Mouse (Mus musculus) hindlimb bud, embryonic 11.5 days (tissue): ENCODE results near the gene F11.

ENCODE experiments used
- DNase-seq: peaks from one replicate; pipeline ENCODE4 v3.0.0-alpha.2; 2012; ENCODE audit warnings: low read depth, low spot score; ENCODE audit errors: extremely low spot score

F11 gene

DNA sequence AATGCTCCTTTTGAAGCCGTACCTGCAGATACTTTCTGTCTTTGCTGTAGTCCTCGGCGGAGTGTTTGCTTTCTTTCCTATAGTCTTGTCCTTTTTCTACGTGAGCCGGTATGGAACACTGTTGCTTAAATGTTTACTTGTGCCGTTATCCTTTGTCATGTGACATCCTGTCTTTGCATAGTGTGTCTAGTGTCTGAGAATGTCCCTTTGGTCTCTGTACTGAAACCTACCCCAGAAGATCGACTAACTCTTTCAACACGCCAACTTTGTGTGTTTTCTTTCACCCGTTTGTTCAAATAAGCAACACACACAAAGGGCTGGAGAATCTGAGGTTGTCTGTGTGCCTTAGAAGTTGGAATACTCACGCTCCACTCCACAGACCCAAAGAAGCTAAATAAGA, at the start of gene F11:
Gene F11 (minus strand): TSS at position 112 of the 400 bp plus-strand sequence.
- no peak for DNase-seq

GRCm38 (mm10) chr8:45310967-45311366, 49.1 kb upstream of the F11 start:
- DNase-seq = no peak

DNA sequence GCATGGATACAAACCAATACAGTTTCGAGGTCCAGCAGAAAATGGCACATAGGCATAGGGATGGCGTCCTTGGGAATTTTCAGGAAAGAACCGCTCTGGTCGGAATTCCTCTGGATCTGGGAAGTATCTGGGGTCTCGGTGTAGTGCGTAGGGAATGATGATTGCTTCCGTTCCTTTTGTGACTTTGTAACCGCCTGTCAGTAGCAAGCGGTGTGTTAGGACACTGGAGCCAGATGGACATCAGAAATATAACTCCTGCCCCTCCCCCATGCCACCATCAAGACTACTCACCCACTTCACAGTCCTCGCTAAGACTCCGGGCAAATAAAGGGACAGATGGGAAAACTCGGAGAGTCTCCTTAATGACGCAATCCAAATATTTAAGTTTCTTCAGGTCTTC, 46.5 kb upstream of the F11 start, which contains the start of gene Gm45753:
Gene Gm45753 (minus strand): TSS at position 101 of the 400 bp plus-strand sequence.
- no peak for DNase-seq

DNA sequence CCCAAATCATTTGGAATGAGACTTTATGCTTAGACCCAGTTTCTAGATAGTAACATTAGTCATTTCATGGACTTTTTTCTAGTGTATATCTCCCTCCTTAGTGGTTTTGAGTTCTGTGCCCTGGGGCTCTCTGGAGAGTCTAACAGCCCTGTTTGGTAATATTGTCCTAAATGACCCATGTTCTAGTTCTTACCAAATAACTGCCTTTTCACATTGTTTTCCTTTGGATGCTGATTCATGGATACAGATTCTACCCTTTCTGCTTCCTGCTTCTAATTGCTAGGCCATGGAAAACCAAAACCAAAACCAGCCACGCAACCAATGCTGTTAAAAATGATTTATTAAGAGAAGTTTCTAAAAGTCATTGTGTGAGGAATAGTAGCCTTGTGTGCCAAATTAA, 43.6 kb upstream of the F11 start:
- no peak for DNase-seq

GRCm38 (mm10) chr8:45304354-45304753, 42.5 kb upstream of the F11 start:
- DNase-seq = no peak

DNA sequence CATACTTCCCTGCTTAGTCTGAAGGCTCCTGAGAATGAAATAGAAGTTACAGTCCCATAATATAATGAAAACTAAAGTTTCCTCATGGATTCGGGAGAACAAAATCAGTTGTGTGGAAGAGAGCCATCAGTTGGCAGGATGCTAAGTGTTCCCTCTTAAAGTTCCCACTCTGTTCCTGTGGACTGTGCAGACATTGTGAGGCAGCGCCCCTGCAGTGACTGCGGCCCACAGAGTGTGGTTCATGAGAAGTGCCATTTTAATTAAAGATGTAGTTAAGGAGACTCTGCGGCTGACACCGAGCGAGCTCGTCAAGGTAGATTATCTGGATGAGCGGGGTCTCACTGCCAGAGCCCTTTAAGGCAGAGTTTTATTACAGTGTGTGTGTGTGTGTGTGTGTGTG, 40.6 kb upstream of the F11 start:
- no peak for DNase-seq

DNA sequence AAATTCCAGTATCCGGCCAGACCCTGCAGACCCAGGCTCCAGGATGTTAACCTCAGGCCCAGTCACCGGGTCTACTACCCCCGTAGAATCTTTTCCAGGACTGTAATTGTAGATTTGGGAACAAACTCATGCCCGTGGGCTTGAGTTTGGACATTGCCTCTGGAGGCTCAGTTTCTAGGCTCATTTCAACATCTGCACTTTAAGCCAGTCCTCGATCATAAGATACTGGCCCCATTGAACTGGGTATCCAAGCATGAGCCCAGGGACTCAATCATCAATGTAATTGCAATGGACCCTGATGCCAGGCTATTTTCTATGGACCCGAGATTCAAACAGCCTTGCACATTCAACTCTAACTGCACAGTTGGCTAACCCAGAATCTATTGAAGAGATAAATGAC, 33.4 kb upstream of the F11 start:
- DNase-seq = no peak

- DNase-seq = no peak
Measured at GRCm38 (mm10) chr8:45294687-45295086, 32.9 kb upstream of the F11 start, which contains the start of gene Klkb1. Gene Klkb1, minus strand, starts transcription at chr8:45294859.

DNA sequence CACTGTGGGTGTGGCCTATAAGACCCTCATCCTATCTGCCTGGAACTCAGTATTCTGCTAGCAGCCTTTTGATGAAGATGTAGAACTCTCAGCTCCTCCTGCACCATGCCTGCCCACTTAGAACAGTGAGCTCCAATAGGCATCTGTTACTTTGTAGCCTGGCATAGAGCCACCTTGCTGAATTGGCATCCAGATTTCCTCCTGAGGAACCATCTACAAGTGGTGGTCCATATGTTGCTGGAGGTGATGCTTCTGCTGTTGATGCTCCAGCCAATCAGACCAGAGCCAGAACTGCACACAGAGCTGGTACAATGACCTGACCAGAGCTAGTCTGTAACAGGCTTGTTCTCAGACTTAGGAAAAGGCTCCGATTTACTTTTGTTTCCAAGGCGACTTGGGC, 30.0 kb upstream of the F11 start:
- DNase-seq = no peak

DNA sequence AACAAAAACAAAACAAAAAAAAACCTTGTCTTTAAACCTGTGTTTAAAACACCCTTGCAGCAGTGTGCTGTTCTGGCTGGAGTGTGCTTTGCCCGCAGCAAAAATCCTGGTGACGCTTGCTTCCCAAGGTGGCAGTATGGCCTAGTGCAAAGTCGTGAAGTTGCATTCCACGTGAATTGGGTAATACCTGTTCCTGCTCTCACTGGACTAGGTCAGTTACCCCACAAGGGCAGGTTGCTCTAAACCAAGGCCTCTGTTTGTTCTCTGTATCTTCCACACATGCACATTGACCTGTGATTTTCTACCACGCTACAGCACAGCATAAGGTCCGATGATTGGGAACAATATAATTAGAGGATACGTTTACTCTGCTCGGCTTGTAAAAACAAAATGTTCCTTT, 19.8 kb upstream of the F11 start:
- no peak for DNase-seq

GRCm38 (mm10) chr8:45277453-45277852, 15.6 kb upstream of the F11 start:
- DNase-seq = no peak

- DNase-seq = no peak
Measured at GRCm38 (mm10) chr8:45274317-45274716, 12.5 kb upstream of the F11 start.

DNA sequence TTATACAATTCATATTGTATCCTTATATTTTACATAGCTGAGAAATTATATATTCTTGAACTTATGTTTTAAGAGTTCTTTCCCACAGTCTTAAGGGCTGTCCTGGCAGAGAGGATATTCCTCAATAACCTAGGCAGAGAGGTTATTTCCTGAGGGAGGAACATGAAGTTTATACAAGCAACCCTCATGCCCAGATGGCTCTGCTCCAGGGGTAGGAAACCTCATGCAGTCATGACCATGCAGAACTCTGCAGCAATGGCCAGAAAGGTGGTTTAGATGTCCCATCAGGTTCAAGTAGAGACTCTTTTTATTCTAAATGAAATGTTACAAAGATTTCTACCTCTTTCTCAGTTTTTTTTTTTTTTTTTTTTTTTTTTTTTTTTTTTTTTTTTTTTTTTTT, 7.2 kb upstream of the F11 start:
- DNase-seq = no peak

- no peak for DNase-seq
Measured at GRCm38 (mm10) chr8:45268485-45268884, 6.7 kb upstream of the F11 start.

GRCm38 (mm10) chr8:45267611-45268391, 6.0 kb upstream of the F11 start:
- DNase-seq = no peak

DNA sequence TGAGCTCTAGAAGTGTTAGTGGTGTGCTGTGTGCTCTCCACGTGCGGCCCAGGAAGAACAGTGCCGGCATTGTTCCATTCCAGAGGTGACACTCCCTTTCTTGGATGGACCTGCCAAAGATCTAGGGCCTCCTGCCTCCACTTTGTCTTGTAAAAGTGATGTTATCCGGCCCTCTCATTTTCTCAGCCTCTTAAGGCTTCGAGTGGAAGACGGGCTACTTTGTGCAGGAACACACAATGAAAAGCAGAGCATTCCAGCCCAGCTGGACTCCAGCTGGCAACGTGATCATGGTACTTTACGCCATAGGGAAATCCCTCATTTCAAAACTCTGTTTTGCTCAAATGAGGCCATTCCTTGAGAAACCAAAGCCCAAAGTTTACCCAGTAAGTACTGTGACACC, 5.2 kb upstream of the F11 start:
- no peak for DNase-seq

GRCm38 (mm10) chr8:45264918-45265317, 3.1 kb upstream of the F11 start:
- no peak for DNase-seq

DNA sequence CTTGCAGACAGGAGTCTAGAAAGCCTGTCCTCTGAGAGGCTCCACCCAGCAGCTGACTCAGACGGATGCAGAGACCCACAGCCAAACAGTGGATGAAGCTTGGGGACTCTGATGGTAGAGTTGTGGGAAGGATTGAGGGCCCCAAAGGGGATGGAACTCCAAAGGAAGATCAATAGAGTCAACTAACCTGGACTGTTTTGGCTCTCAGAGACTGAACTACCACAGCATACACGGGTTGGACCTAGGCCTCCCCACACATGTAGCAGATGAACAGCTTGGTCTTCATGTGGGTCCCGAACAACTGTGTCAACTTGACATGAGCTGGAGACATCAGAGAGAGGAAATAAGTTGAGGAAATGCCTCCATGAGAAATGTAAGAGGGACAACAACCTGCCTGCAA, 1.0 kb upstream of the F11 start:
- DNase-seq = no peak

DNA sequence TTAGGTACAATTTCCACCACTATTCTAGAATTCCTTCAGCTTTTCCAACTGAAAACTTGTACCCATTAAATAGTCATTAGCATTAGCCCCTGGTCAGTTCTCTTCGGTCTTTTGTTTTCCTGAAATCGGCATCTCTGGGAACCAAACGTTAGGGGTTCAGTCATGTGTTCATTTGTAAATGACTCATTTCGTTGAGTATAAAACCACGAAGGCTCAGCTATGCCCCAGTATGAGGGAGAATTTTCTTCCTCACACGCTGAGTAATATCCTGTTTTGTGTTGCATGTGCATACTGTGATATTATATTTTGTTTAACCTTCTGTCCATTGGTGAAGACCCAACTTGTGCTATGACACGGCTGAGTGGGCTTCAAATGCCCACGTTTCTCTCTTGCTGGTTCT, 3.4 kb downstream of the F11 start:
- no peak for DNase-seq

DNA sequence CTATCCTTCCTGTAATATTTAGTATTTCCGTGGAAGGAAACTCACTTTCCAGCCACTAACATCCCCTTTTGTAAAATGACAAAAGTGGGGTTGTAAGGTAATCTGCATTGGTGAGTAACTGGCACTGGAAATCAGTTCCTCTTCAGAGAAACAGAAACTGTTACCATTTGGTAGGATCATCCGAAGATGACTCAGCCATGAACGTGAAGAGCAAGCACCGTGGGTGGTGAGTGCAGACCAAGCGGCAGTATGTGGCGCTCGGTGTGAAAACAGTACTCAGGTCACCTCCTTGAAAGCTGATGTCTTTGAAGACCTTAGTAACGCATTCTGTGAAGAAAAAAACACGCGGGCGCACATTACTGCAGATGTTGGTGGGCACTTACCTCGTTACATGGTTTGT, 6.8 kb downstream of the F11 start:
- DNase-seq = no peak

DNA sequence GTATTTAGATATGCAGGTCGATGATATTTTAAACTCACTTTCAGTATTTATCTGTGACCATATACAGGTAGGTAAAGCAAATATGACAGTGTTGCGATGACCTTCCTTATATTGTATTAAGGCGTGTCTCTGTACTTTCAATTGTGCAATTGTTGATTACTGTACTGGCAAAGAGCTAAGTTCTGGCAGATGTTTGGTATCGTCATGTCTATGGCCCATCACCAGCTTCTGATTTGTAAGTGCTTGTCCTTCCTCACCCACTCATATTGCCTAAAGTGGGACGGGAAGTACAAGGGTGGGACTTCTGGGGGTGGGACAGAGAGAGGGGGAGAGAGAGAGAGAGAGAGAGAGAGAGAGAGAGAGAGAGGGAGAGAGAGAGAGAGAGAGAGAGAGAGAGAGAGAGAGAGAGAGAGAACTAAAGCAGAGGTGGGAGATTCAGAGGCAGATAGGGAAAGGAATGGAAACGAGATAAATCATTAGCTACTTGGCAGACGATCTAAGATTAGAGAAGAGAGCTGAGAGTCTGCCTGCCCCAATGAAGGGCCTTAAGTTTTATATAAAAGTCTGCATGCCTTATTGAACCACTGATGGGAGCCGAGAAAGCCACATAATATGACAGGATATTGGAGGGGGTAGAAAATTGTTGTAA, 7.5 kb downstream of the F11 start:
- DNase-seq = no peak

DNA sequence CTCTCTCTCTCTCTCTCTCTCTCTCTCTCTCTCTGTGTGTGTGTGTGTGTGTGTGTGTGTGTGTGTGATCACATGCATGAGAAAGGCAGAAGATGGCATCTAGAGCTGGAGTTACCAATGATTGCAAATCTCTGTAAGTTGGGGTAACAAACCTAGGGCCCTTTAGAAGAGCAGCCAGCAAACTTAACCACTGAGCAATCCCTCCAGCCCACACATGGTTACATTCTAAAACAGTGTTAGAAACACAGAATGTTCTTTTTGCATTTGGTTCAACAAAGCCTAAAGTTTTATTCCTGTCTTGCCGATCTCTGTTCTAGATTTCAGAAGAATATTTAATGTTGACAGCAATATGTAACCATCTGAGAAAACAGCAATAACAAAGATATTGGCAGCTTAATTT, 8.2 kb downstream of the F11 start:
- no peak for DNase-seq

DNA sequence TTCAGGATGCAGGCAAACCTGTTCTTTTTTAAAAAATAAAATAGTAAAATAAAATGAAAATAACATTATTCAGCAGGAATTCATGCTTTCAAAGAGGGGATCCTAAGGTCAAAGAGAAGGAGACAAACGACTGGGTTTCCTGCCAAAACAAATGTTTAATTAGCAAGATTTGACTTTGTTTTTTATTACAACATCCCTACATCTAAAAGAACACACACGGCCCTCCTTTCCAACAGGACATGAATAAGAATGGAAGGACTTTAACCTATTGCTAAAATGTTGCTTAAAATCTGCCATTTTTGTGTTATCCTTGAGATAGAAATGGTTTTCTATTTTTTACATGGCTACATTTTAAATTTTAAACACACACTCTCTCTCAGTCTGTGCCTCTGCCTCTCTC, 8.7 kb downstream of the F11 start:
- no peak for DNase-seq
